Mouse (Mus musculus) lung, postnatal 4 days (tissue): Measurements from ENCODE around the gene Disp3.

Experiments used
- DNase-seq, 2 experiments: peaks; one replicate each; pipeline ENCODE4 v3.0.0; 2021

Disp3 gene

DNA sequence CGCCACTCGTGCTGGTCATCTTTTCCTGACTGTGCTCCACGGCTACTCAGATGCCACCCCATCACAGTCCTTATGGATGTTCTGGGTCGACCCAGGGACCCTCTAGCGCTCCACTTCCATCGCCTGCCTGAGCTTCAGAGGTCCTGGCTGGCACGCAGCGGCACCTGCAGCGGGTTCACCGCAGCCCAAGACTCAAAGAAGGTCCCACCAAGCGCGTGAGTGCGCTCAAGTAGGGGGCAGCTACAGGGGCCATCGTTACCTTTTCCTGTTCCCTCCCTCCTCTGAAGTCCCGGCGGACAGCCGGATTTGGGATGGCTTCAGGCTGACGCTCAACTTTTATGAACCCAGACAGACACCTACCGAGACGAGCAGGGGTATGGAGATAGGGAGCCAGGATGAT is 724 bp downstream of the Disp3 start:
- no peak for DNase-seq

DNA sequence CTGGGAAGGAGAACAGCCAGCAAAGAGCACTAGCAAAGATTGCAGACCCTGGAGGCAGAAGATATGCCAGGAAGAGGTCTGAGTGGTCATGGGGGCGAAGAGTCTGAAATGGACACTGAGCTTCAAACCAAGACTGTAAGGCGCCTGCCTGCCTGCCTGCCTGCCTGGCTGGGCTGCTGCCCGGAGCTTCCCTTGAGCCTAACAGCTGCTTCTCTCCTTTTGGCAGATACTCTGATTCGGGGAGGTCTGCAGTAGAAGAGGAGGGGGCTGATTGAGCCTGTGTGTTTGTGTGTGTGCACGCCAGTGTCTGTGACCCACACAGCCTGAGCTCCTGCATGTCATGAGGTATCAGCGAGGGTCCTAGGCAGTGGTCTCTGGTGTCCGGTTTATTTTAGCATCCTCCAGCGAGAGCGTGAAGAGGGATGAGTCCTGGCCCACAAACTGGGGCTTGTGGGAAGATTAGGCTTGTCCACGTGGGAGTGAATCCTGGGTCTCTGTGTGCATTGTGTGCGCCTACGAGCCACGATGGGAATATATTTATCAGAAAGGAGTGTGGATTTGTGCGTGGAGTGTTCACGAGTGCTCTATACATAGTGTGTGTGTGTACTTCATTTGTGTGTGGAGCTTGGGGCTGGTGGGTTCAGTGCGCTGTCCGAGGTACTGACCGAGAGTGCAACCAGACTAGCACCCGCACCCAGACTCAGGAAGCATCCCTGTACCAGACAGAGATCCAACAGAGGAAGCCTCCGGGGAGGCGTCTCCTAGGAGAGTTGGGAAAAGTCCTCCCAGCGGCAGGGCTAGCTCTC is 1.3 kb downstream of the Disp3 start:
- peak; percentile 28 to 43 for DNase-seq

DNA sequence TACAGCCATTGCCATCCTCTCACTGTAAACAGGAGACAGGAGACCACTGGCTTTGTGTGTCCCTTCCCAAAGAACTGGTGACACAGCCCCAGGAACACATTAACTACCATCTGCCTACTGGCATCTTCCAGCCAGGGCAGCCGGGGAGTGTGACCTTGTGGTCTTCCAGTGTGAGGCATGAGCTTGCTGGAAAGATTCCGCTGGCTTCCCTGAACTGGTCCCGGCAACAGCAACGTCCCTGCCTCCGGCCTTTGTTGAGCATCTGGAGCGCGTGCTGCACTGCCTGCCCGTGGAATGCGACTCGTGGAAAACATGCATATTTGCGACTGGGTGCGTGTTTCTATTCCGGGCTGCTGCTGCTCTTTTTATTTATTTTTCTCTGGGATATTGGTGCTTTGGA is 3.5 kb downstream of the Disp3 start:
- no peak for DNase-seq

DNA sequence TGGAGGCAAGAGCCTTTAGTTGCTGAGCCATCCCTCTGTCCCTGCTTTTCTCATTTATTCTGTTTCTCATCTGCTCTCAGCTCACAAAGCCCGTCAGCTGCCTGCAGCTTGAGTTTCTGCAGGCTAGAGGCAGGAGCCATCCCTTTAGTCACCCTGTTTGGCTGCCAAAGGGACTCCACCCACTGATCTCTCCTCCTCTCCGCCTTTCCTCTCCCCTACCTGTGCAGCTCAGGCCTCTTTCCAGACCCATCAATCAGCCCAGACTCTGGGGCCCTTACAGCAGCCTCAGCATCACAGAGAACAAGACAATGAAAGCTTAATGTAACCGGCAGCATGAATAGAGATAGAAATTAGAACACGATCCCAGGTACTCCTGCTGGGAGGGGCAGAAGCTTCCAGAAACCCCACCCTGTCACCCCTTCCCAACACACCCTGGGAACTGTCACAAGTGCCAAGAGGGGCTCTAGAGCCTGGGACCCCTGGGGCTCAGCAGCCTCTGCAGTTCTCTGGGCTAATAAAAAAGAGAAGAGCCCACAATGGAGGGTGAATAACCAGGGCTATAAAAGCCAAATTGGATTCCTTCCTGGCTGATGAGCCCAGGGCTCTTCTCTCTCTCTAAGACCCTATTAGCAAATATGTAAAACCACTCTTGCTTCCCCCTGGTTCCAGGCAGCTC is 10.8 kb downstream of the Disp3 start:
- DNase-seq, result no peak

DNA sequence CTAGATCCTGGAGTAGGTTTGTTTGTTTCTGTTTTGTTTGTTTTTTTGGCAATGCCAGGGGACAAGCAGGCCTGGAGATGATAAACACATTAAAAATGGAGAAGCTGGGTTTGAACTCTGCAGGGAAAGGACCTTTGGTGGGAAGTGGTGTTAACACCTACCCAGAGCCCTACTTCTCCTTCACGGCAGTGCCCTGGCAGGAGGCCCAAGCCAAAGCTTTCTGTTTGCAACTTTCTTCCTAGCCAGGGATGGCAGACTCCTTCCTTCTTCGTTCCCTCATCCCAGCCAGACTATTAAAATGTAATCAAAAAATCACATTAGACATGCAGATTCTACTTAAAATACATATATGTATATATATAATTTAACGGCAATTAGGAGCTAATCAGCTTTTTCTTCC is 13.1 kb downstream of the Disp3 start:
- DNase-seq, result no peak

DNA sequence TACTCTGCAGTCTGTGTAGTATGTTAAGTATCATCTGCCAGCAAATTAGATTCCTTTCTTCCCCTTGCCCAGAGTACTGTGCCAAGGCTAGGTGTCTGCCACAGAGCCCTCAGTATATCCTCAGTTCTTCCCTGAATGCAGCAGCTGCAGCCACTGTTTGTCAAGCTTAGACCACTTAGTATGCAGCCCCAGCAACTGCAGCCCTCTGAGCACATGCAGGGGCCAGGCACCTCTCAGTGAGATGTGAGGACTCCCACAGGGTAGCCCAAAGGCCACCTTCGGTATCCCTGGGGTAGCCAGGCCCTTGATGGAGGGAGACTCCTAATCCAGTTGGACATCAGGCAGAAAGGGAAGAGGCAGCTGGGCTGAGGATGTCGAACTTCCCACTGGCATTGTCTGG is 14.5 kb downstream of the Disp3 start:
- no peak for DNase-seq

DNA sequence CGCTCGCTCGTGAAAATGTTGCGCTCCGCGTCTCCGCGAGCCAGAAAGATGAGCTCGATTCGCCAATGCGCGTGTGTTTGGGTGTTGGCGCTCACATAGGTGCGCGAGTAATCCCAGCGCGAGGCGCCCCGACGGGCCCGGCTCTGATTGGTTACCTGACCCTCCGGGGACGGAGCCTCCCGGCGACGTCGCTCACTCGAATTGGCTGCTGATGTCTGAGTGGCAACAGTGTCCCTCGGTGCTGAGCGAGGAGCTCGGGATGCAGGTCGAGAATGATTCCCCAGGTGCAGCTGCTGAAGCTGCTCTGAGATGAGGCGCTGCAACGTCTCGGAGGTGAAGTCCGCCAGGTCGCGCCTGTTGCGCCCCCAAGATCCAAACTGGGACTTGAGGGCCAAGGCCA is 16.1 kb downstream of the Disp3 start:
- DNase-seq, result no peak

DNA sequence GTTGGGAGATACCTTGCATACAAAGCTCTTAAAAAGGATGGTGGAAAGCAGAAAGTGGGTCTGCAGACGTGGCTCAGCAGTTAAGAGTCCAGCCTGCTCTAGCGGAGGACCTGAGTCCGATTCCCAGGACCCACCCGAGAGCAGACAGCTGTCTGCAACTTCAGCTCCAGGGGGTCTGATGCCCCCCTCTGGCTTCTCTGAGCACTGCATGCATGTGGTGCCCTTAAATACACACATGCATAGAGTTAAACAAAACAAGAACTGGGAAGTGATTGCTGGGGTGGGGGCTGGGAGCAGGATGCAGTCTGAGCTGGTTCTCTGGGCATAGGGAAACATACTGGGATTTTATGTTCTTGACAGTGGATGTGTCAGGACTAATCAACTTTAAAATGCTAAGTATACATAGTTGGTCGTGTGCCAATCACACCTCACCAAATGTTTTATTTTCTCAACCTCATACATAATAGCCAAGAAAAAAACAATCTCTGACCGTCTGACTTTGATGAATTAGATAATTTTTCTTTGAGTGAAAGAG is 20.7 kb downstream of the Disp3 start:
- no peak for DNase-seq

DNA sequence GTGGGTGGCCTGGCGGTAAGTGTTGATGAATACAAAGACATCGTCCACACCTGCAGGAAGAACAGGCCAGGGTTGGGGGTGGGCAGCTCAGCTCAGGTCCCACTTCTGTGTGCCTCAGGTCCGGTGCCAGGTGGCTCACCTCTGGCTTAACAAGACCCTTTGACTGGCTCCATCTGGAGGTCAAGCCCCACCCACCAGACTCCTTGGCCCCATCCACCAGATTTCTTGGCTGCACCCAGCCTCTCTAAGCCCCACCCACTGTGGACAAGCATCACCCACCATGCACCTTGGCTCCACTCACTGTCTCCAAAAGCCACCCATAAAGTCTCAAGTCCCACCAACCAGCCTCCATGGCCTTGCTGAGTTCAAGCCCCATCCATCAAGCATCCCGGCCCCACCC is 27.8 kb downstream of the Disp3 start:
- DNase-seq, result no peak

DNA sequence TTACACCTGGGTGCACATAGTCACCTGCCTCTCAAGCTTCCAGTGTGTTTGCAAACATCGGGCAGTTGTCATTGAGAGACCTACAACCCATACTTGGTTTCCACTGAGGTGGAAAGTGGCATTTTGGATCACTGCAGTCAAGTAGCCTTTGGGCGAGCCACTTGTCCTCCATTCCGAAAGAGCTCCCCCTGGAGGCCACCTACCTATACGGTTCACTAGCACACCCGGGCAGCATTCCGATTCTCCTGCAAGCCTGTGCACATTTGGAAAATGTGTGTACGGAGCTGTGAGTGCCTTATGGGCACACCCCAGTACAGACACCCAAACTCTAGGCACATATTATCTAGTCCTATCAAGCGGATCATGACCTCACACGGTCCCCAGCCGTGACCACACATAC is 38.4 kb downstream of the Disp3 start:
- DNase-seq, result peak in 1 of 2 experiments; percentile 12

DNA sequence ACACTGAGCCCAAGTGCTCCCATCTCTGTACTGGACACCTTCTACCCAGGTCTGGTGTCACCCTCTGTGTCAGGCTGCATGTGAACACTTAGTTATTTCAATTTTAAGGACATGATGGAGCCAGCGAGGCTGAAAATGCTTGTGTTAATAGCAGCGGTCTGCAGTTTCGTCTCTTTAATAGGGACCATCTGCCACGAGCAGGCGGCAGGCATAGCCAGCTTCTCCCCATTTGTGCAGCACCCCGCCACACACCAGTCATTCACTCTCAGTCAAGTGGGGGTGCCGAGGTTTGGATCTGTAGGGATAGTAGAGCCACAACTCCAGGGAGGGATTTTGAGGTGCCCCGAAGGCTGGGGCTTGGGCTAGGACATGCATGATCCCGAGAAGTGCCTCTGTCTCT is 47.4 kb downstream of the Disp3 start:
- DNase-seq, result no peak

DNA sequence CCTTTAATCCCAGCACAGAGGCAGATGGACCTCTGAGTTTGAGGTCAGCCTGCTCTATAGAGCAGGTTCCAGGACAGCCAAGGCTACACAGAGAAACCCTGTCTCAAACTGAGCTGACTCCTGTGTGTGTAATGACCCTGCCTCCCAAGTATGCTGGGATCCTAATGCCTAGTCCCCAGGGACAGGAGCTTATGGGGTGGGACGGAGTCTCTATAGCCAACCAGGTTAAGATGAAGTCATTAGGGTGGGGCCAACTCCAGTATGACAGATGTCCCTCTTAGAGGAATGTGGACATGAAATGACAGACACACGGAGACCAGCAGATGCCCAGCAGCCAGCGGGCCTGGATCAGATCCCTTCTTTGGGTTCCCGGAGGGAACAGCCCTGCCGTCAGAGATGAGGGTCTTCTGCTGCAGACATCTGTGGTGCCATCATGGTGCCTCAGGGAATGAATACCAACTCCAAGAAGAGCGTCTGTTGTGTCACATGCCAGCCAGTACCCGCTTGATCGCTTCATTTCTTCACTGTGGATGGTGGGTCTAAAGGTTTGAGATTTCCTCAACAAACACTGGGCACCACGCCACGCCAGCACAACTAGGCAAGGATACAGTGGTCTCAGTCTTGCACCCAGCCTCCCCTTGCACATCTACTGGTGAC is 48.2 kb downstream of the Disp3 start:
- DNase-seq, result no peak

DNA sequence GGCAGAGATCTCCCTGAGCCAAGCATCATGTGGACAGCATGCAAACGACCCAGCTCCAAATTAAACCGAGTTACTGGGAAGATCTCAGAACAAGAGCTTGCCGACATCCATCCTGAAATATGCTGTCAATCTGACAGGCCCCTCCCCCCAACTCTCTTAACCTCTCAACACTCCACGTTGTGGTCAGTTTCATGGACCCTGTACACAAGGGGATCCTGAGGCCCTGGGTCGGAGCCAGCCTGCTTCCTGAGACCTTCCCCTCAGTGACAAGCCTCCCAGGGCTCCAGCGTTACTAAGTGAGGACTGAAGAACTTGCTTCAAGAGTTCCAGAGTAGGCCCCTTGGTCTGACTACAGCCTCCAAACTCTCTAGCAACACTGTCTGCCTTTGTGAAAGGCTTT is 48.8 kb downstream of the Disp3 start:
- no peak for DNase-seq

DNA sequence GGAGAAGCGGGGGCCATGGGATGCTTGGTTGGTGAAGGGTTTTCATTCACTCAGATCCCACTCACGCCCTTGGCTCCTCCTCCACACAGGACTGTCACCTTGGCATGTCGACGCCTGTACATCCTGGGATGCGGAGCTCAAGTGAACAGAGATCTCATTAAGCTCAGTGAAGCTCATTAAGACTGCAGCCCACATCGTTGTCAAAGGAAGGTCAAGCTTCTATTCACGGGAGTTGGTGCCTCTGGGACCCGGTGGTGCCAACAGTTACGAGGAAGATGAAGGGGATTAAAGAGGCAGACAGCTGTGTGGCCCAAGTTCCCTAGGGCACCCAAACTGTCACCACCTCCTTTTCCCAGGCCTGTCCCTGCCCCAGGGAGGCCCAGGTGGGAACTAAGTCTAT is 49.5 kb downstream of the Disp3 start:
- no peak for DNase-seq

DNA sequence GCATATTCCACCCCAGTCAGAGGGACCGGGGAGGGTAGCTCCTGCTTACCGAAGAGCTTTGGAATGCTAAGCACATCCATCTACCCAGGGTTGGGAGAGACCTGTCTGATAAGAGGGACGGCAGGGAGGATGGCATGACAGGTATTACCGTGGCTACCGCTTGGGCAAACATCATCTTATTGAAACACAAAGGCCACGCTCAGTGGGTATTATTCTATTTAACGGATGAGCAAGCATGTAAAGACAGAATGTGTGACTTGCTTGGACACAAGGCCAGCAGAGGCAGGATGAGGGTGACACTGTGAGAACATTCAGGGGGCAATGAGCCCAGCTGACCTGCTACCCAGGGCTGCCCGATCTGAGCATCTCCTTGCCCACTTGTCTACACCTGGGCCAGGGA is 51.1 kb downstream of the Disp3 start:
- DNase-seq, result no peak

DNA sequence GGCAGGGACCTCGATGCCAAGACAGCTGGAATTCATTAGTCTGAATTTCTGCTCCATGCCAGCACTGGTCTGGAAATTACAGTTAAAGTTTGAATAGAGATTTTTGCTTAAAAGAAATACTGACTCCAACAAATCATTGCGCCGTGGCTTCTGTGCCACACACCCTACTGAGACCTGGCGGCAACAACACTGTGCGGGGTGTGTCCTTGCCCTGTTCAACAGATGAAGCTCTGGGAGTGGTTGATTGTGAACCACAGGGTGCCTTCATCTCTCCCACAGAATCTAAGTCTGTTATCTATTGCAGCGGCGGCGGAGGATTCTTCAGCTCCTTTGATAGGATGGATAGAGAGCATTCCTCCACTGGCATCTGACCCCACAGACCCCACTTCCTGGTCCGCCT is 54.7 kb downstream of the Disp3 start:
- DNase-seq, result no peak

DNA sequence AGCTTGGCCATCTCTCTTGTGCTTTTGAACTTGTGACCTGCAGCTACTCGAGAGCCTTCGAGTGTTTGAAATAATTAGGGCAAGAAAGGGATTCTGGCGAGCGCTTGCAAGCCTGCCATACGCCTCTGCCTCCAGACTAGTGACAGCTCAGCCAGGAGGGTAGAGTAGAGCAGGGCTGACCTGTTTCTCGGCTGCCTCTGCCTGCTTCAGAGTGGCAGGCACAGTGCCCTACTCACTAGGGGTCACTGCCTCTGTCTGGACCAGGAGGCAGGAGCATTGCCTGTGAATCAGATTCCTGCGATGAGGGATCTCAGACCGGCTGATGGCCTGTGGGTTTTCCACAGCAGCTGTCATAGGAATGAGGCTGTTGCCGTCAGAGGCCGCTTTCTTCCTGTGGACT is 55.1 kb downstream of the Disp3 start:
- no peak for DNase-seq

DNA sequence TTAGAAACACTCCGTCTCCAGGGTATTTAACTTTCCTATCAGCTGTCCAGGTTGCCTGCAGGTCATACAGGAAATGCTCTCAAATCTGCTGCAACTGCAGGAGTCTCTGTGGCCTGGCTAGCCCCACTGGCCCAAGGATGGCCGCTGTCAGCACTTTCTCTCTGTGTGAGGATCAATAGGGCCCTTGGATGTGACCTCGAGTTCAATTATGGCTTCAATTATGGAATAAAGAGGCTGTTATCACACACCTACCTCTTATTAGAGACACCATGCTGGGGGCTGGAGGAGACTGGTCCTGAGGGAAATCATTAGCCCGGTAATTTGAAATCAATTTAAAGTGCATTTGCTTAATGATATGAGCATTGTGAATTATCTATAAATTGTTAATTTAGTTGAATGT is 55.6 kb downstream of the Disp3 start:
- DNase-seq, result no peak

DNA sequence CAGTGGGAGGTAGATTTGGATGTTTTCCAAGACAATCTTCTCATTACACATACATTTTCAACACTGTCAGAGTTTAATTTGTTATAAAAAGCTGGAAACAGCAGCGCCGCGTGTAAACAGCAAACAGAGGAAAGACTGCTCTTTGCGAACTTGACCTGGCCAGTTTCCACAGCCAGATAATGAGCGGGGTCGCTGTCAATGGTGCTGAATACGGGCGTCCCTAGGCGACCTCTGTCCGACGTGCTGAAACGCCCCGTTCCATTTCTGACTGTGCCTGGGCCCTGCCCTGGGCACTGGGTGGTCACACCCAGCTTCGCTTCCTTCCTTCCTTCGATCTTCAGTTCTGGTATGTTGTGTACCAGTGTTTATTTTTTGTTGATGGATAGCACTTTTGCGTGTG is 58.1 kb downstream of the Disp3 start:
- DNase-seq, result peak; percentile 58 to 68

DNA sequence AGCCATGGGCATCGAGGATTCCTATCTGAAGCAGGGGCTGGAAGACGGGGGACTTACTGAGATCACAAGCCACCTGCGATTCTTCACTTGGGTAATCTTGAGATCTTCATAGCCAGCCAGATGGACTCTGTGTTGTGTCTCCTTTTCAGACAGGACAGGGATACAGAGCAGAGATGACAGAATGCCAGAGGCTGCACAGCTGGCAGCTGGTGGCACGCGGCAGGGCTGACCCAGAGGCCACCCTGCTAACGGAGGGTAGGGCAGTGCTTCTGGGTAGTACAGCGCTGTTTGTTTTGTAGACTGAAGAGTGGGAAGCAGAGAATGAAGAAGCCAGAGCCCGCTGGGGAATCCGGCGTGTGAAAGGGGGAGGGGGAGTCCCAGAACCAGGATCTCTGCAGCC is 64.8 kb downstream of the Disp3 start:
- DNase-seq, result peak; percentile 4 to 48

DNA sequence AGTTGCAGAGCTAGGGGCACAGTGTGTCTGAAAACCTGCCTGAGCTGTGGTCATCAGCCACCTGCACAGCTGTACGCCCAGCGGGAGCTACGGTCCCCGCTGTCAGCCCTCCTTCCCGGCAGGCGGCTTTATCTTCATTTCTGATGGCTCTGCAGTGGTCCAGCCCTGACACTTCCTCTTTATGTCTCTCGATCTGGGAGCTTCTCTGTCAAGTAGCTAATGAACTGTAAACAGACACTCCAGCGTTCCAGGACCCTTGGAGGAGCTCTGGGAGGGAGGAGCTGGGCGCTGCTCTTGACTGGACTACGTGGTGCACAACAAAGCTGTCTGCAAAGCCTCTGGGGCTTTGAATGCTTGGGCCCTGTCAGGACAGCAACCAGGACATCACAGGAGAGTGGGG is 67.1 kb downstream of the Disp3 start:
- DNase-seq, result no peak

DNA sequence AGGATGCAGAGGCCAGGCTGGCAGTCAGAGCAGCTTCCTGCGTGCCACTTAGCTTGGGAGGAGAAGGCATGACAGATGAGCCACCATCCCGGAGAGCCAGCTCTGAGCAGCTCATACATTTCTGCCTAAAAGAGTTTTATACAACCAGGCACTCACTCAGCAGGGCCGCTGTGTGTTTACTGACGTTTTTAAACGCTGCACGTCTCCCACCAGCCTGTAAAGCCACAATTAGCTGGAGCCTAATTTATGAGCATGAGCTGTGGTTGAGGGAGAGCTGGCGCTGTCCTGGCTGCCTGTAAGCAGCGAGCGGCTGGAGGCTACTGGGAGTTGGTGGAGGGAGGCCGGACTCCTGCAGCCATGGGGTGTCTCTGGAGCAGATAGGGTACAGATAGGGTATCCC is 69.5 kb downstream of the Disp3 start:
- no peak for DNase-seq

DNA sequence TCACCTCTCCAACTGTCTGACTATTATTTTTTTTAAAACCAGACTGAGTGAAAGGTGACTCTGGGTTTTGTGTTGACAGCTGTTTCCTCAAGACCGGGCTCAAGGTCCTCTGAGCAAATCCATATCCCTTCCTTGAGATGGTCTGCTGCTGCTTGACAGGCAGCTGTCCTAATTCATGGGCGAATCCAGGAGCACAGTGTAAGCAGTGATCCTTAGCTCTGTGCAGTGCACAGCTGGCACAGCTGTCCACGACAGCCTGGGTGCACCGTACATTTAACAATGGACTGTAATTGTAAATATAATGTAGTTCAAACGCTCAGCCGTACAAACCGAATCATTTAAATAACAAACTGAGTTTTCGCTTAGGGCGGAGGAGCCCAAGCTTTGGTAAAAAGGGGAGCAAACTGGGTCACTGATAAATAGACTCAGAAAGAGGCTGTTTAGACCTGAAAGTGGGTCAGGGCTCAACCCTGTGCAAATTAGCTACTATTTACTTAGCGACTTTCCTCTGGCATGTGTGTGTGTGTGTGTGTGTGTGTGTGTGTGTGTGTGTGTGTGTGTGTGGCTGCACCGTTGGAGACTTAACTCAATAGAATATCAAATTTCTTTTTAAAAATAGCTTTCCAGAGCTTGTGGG is 72.4 kb downstream of the Disp3 start:
- no peak for DNase-seq
